Mouse (Mus musculus): ENCODE results near the gene Gm10639. TPM values are rescaled to one million over a fixed set of nuclear protein-coding genes. Genes with fewer than 3 reads are reported as not detected.
"Not testable (repeated sequence)": the region's sequence is repeated elsewhere in the genome, so short reads cannot be mapped to it uniquely, and the experiment has no call there.

The Gm10639 gene
- total RNA-seq (2014; rRNA removed) (not detected in 2 replicates), polyA plus RNA-seq (2015; fragmentation: Nextera tagmentation; extraction: Ambion mirVana) (not detected in 2 replicates)

DNA sequence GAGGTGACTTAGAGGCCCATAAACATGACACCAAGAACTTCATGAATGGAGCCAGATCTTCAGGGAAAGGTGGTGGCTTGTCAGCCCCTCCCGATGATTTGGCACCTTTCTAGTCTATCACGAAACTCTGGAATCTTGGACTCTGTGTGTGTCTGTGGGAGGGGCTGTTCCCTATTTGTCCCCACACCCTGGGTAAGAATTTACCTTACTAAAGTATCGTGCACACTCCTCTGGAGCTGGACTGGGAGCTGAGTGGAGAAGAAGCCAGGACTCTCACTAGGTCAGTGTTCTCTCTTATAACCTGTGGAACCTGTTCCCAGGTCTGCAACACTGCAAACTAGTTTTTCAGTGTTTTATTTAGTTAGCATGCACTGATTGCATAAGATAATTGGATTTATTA lies at the start of gene Gm10639:
Gene Gm10639 (plus strand): TSS at position 201 of the 400 bp plus-strand sequence.
- not testable (repeated sequence) for H3K27me3 ChIP-seq (ENCODE audit: insufficient read depth, low read length); ATAC-seq (ENCODE audit: low FRiP score)
- 81% methylated on average over 3 of the region's 3 CpGs for WGBS

DNA sequence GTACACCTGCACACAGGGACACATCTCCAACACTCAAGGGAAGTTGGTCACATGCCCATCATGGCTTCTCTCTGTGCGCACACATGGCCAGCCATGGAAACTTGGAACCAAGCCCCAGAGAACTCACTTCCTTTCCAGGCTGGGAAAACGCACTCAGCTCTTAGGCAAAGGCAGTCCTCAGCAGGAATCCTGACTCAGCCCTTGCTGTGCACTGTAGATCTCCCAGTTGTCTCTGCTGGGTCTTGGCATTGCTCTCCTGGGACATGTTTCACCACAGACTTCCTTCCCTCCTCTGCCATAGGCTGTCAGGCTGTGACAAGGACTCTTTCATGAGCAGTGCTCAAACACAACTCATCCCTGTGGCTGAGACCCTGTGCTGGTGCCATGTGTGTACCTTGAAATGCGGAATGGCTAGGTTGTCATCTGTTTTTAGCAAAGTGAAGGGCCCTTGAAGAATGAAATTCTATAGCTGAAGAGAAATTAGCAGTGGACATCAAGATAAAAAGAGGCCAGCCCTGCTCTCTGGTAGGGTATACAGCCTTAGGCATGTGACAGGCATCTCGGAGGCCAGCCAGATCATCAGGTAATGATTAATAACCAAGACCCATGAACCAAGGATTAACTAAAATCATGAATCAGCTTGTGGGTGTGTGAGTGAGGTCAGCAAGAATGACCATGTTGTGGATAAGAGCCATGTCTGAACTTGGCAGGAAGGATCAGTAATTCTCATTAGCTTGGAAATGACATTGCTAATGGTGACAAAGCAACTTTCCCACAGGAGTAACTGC lies 33.8 kb upstream of the Gm10639 start:
- H3K9me3 ChIP-seq (ENCODE audit: low read length); DNase-seq (ENCODE audit: low spot score); ATAC-seq (ENCODE audit: low FRiP score); H3K4me2 ChIP-seq (ENCODE audit: low read depth, low read length, poor library complexity, severe bottlenecking); H3K4me3 ChIP-seq (ENCODE audit: low read depth, low read length); H3K36me3 ChIP-seq (ENCODE audit: insufficient read depth, low read length); H3K9ac ChIP-seq (replicated peaks; ENCODE audit: low read length, poor library complexity, severe bottlenecking); H3K4me1 ChIP-seq (ENCODE audit: insufficient read depth, low read length); H3K27ac ChIP-seq (ENCODE audit: low read depth, low read length); H3K27me3 ChIP-seq (ENCODE audit: insufficient read depth, low read length): not testable (repeated sequence)
- 76% methylated on average over 3 of the region's 4 CpGs for WGBS

More for the DNA sequence above, at the start of gene Gm10639:
- H3K4me3 ChIP-seq (ENCODE audit: low read depth, low read length); DNase-seq (ENCODE audit: low spot score); H3K4me2 ChIP-seq (ENCODE audit: low read depth, low read length, poor library complexity, severe bottlenecking); H3K36me3 ChIP-seq (ENCODE audit: insufficient read depth, low read length); H3K27ac ChIP-seq (ENCODE audit: low read depth, low read length); H3K9ac ChIP-seq (replicated peaks; ENCODE audit: low read length, poor library complexity, severe bottlenecking); H3K4me1 ChIP-seq (ENCODE audit: insufficient read depth, low read length); H3K9me3 ChIP-seq (ENCODE audit: low read length): not testable (repeated sequence)

DNA sequence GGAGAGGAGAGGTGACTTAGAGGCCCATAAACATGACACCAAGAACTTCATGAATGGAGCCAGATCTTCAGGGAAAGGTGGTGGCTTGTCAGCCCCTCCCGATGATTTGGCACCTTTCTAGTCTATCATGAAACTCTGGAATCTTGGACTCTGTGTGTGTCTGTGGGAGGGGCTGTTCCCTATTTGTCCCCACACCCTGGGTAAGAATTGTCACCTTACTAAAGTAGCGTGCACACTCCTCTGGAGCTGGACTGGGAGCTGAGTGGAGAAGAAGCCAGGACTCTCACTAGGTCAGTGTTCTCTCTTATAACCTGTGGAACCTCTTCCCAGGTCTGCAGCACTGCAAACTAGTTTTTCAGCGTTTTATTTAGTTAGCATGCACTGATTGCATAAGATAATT lies 32.8 kb upstream of the Gm10639 start, which contains the start of gene Gm3776:
Gene Gm3776 (plus strand): TSS at position 216 of the 400 bp plus-strand sequence.
- not testable (repeated sequence) for H3K9ac ChIP-seq (replicated peaks; ENCODE audit: low read length, poor library complexity, severe bottlenecking); H3K4me2 ChIP-seq (ENCODE audit: low read depth, low read length, poor library complexity, severe bottlenecking); H3K27ac ChIP-seq (ENCODE audit: low read depth, low read length); H3K27me3 ChIP-seq (ENCODE audit: insufficient read depth, low read length); H3K36me3 ChIP-seq (ENCODE audit: insufficient read depth, low read length); DNase-seq (ENCODE audit: low spot score); H3K4me3 ChIP-seq (ENCODE audit: low read depth, low read length); ATAC-seq (ENCODE audit: low FRiP score); H3K9me3 ChIP-seq (ENCODE audit: low read length); H3K4me1 ChIP-seq (ENCODE audit: insufficient read depth, low read length)
- 96% methylated on average over 1 of the region's 3 CpGs for WGBS

DNA sequence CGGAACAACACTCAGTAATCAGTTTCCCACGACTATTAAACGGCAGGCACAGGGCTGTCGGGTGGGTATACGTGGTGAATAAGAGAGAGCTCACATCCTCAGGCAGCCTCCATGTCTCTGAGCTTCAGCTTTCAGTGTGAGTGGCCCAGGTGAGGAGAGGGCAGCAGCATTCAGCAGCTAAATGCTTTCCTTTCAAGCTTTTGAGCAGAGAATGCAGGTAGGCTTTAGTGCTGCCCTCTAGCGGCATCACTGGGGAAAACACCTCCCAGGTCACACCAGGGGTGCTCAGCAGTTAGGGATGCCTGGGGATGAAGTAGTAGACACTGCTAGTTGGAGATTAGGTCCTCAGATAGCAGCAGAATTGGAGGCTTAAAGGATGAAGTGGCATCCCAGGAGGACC lies 30.0 kb upstream of the Gm10639 start:
- not testable (repeated sequence) for DNase-seq (ENCODE audit: low spot score); H3K4me2 ChIP-seq (ENCODE audit: low read depth, low read length, poor library complexity, severe bottlenecking); ATAC-seq (ENCODE audit: low FRiP score); H3K9ac ChIP-seq (replicated peaks; ENCODE audit: low read length, poor library complexity, severe bottlenecking); H3K9me3 ChIP-seq (ENCODE audit: low read length); H3K36me3 ChIP-seq (ENCODE audit: insufficient read depth, low read length); H3K27me3 ChIP-seq (ENCODE audit: insufficient read depth, low read length); H3K27ac ChIP-seq (ENCODE audit: low read depth, low read length); H3K4me3 ChIP-seq (ENCODE audit: low read depth, low read length); H3K4me1 ChIP-seq (ENCODE audit: insufficient read depth, low read length)
- WGBS = 0% methylated on average over 1 of the region's 6 CpGs
- peak; percentile 47 for TF ChIP-seq CTCF (IDR thresholded peaks at IDR 0.05)

DNA sequence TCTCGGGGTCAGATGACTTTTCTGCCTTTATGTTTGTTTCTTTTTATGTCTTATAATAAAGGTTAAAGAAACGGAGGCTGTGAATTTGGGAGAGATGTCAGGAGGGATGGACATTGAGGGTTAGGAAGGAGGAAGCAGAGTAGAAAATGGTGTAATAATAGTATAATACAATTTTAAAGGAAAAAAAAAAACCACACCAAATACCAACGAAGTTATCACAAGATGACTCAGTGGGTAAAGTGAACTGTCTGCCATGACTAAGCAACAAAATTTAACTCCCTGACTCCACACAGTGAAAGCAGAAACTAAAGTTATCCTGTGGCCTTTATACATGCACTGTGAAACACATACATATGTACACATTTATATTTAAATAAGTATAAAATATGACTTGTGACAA lies 18.8 kb upstream of the Gm10639 start:
- not testable (repeated sequence) for H3K4me3 ChIP-seq (ENCODE audit: low read depth, low read length); ATAC-seq (ENCODE audit: low FRiP score); H3K9me3 ChIP-seq (ENCODE audit: low read length); H3K27ac ChIP-seq (ENCODE audit: low read depth, low read length); H3K4me1 ChIP-seq (ENCODE audit: insufficient read depth, low read length); DNase-seq (ENCODE audit: low spot score); H3K9ac ChIP-seq (replicated peaks; ENCODE audit: low read length, poor library complexity, severe bottlenecking); H3K36me3 ChIP-seq (ENCODE audit: insufficient read depth, low read length); H3K4me2 ChIP-seq (ENCODE audit: low read depth, low read length, poor library complexity, severe bottlenecking); H3K27me3 ChIP-seq (ENCODE audit: insufficient read depth, low read length)
- 80% methylated on average over 3 of the region's 3 CpGs for WGBS

DNA sequence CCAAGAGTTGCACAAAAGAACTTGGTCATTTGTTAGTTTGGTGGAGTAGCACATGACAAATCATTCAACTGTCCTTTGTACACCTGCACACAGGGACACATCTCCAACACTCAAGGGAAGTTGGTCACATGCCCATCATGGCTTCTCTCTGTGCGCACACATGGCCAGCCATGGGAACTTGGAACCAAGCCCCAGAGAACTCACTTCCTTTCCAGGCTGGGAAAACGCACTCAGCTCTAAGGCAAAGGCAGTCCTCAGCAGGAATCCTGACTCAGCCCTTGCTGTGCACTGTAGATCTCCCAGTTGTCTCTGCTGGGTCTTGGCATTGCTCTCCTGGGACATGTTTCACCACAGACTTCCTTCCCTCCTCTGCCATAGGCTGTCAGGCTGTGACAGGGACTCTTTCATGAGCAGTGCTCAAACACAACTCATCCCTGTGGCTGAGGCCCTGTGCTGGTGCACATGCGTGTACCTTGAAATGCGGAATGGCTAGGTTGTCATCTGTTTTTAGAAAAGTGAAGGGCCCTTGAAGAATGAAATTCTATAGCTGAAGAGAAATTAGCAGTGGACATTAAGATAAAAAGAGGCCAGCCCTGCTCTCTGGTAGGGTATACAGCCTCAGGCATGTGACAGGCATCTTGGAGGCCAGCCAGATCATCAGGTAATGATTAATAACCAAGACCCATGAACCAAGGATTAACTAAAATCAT lies 7.6 kb upstream of the Gm10639 start:
- not testable (repeated sequence) for H3K27me3 ChIP-seq (ENCODE audit: insufficient read depth, low read length); H3K4me3 ChIP-seq (ENCODE audit: low read depth, low read length); ATAC-seq (ENCODE audit: low FRiP score); H3K4me1 ChIP-seq (ENCODE audit: insufficient read depth, low read length); H3K9ac ChIP-seq (replicated peaks; ENCODE audit: low read length, poor library complexity, severe bottlenecking); H3K9me3 ChIP-seq (ENCODE audit: low read length); DNase-seq (ENCODE audit: low spot score); H3K4me2 ChIP-seq (ENCODE audit: low read depth, low read length, poor library complexity, severe bottlenecking); H3K36me3 ChIP-seq (ENCODE audit: insufficient read depth, low read length); H3K27ac ChIP-seq (ENCODE audit: low read depth, low read length)
- 90% methylated on average over 4 of the region's 4 CpGs for WGBS

DNA sequence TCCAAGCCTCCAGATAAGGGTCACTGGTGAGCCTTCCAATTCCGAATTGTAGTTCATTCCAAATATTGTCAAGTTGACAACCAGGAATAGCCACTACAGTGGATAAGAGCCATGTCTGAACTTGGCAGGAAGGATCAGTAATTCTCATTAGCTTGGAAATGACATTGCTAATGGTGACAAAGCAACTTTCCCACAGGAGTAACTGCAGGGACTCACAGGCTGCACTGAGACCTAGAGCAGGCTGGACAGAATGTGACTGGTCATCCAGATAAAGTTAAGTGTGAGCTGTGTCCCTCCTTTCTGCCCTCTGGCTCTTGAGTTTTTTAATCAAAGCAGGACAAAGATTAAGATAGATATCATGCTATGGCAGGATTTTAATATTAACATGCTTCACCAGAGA lies 660 bp upstream of the Gm10639 start:
- H3K4me2 ChIP-seq (ENCODE audit: low read depth, low read length, poor library complexity, severe bottlenecking); H3K4me1 ChIP-seq (ENCODE audit: insufficient read depth, low read length); H3K9ac ChIP-seq (replicated peaks; ENCODE audit: low read length, poor library complexity, severe bottlenecking); H3K9me3 ChIP-seq (ENCODE audit: low read length); H3K27me3 ChIP-seq (ENCODE audit: insufficient read depth, low read length); H3K4me3 ChIP-seq (ENCODE audit: low read depth, low read length); DNase-seq (ENCODE audit: low spot score); ATAC-seq (ENCODE audit: low FRiP score); H3K36me3 ChIP-seq (ENCODE audit: insufficient read depth, low read length); H3K27ac ChIP-seq (ENCODE audit: low read depth, low read length): not testable (repeated sequence)
- 83% methylated on average over 1 of the region's 1 CpGs for WGBS

DNA sequence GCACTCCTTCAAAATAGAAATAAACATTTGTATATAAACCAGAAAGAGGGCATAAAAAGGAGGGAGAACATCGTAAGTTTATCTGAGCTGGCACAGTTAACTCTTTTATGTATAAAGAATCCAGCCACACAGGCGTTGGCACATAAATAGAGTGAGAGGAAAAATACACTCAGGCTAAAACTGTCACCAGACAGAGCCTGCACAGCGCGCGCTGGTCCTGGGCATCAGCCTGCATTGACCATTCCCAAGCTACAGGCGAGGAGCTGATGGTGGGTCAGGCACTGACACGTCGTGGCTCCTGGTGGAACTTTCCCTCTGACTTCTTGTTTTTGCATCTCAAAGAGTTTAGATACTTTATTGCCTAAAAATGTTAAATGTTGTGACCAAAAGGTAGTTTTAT lies 2.7 kb downstream of the Gm10639 start:
- not testable (repeated sequence) for DNase-seq (ENCODE audit: low spot score); H3K4me3 ChIP-seq (ENCODE audit: low read depth, low read length); H3K9me3 ChIP-seq (ENCODE audit: low read length); H3K27me3 ChIP-seq (ENCODE audit: insufficient read depth, low read length); H3K36me3 ChIP-seq (ENCODE audit: insufficient read depth, low read length); H3K4me1 ChIP-seq (ENCODE audit: insufficient read depth, low read length); H3K4me2 ChIP-seq (ENCODE audit: low read depth, low read length, poor library complexity, severe bottlenecking); H3K27ac ChIP-seq (ENCODE audit: low read depth, low read length); ATAC-seq (ENCODE audit: low FRiP score); H3K9ac ChIP-seq (replicated peaks; ENCODE audit: low read length, poor library complexity, severe bottlenecking)
- whole genome bisulfite sequencing = 90% methylated on average over 8 of the region's 8 CpGs
